Mouse (Mus musculus) induced T-regulatory cell, adult 2 months (primary cell): Measurements from ENCODE around the gene Islr.

Experiments used
- DNase-seq: peaks from one replicate; pipeline ENCODE4 v3.0.0-alpha.2; 2012; ENCODE audit warnings: low read depth

The Islr gene

GRCm38 (mm10) chr9:58150733-58151361, 53.3 kb downstream of the Islr start:
- peak; percentile 21 for DNase-seq

GRCm38 (mm10) chr9:58148806-58149205, 55.3 kb downstream of the Islr start:
- no peak for DNase-seq

DNA sequence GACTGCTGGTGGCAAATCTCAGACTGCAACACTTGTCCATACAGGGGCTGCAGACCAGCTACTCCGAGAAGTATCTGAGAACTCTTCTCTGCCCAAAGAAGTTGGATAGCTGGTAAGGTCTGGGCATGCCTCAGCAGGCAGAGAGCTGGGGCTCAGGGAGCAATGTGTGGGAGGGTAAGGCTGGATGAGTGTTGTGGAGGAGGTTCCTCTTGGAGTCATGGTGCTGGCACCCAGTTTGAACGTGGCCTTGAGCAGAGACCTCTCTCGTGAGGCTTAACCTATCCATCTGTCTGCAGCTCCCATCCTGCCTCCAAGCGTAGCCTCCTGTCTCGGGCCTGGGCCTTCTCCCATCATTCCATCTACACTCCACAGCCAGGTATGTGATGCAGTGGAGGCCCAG, 58.7 kb downstream of the Islr start:
- no peak for DNase-seq

DNA sequence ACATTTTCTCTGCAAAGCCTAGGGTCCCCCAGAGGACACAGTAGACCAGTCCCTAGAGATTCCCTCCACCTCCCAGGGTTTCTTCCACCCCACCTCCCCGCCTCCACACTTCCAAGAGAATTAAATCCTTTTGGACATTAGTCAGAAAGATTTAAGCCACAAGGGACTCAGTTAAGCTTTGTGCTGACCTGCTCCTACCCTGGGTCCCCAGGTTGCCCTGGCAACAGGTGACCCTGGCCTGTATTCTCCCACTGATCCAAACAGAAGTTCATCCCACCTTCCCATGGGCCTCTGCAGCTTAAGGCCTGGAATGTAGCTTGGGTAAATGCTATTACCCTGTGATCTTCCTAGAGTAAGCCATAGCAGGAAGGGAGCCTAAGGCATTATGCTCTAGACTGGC, 59.4 kb downstream of the Islr start:
- no peak for DNase-seq

GRCm38 (mm10) chr9:58143419-58143818, 60.7 kb downstream of the Islr start:
- no peak for DNase-seq

- peak; percentile 65 for DNase-seq
These were observed 64.2 kb downstream of the Islr start for GRCm38 (mm10) chr9:58139947-58140346.

DNA sequence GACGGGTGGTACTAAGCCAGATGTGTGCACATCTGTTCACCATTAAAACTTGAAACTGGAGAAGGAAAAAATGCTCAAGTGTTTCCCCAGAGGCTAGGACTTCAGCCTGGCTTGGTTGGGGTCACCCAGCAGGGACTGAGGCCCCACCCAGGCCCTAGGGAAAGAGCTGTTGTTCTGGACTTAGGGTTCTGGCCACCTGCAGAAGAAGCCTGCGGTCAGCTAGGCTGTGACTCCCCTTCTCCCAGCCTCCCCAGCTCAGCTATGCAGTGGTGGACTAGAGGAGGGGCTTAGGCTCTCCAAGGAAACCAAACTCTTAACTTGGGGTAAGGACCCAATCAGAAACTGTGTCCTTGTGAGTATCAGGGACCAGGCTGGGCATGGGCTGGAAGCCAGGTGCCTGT, 68.2 kb downstream of the Islr start:
- no peak for DNase-seq

DNA sequence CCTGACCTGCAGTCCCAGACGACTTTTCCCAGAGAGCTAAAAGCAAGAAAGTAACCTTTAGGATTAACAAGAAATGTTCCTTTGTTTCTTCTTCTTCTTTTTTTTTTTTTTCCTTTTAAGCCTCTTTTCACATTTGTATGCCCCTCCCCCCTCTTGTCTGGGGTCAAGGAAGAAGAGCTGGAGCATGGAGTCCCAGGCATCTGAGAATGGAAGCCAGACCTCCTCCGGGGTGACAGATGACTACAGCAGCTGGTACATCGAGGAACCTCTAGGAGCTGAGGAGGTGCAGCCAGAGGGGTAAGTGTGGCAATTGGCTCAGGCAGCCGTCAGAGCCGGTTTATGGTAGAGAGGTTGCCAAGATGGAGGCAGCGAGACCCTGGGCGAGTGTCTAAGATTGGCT, 69.2 kb downstream of the Islr start:
- DNase-seq, result no peak

DNA sequence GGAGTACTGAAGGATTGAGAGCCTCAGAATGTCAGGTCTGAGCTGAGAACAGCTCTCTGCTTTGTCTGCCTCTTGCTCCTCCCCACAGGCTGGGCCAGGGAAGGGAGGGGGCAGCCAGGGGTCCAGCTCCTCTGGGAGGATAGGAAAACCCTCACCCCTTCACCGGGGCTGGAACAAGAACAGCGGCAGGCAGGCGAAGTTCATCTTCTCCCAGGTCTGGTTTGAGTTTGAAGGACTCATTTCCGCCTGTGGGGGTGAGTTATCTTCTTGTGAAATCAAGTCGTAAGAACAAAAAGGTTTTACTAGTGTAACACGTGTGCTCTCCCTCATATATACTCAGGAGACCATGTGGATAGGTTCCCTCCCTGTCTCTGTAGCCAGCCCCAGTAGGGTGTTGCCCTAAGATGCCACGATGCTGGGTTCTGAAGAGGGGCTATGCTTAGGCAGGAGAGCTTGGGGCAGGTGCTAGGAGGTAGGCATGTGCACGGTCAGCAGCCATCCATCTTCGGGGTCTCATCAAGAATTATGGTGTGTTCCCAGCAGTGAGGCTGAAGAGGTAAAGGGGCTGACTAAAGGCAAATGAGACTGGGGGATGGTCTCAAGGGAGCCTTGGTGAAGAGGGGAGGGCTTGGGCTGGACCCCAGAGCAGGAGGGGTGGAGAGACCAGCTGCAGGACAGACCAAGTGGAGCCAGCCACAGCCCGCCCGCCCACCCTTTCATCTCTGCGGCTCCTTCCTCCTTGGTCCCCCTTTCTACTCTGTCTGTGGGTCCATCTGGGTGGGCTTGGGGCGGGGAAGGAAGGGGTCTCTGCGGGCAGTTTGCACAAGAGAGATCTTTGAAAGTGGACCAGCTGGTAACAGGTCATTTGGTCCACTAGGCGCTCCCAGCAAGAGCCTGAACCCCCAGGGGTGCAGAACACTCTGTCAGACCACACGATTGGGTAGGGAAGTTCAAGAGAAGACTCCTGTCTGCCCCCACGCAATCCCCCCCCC, 69.9 kb downstream of the Islr start:
- peak; percentile 43 for DNase-seq

GRCm38 (mm10) chr9:58131735-58132134, 72.4 kb downstream of the Islr start:
- no peak for DNase-seq

DNA sequence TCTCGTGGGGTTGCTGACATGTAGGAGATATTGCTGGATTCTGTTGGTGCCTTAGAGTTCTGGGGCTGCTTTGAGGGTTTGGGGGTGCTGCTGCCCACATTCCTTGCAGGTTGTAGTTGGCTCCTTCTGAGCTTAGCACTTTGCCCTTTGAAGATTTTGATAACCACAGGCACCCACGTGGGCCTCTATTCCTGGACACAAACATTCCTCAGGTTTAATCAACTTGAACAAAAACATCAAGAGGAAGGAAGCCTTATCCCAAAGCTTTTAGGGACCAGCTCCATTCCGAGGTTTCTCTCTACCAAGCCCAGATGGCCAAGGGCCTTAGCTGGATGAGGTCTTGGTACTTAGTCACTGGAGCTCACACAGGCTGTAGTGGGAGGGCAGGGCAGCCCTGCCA, 73.2 kb downstream of the Islr start:
- DNase-seq, result no peak

DNA sequence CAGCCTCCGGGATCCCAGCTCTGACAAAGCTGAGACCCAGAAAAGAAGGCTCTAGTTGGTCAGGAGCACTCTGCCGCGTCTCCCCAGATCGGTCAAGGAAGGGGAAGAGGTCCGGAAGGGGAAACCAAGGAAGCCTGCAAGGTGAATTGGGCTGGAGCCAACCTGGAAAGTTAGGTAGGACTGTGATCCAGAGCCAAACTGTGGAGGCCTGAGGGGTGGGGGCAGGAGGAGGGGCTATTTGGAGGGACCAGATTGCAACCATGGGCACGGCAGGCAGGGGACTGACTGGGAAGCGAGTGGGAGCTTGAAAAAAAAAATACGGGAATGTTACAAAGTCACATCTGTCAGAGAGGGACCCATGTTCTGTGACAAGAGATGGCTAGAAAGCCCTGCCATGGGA, 74.6 kb downstream of the Islr start:
- DNase-seq, result no peak

DNA sequence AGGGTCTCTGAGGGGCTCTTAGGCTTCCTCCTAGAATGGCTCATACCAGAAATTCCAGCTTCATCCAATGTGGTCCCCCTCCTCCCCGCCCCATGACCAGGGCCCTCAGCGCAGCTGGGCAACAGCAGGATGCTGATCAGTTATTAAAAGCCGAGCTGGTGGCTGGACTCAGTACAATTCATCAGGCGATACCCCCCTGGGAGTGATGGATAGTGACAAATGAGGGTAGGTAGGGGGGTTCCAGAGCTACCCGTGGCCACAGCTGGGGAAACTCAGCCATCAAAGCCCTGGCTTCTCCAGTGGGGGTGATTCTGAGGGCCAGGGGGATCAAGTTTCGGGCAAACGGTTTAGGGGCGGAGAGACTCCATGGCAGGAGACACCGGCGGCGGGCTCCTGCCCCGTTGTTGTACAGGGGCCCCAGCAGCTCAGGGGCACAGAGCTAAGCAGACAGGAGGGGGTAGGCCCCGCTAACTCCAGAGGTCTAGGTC, 75.1 kb downstream of the Islr start:
- no peak for DNase-seq

DNA sequence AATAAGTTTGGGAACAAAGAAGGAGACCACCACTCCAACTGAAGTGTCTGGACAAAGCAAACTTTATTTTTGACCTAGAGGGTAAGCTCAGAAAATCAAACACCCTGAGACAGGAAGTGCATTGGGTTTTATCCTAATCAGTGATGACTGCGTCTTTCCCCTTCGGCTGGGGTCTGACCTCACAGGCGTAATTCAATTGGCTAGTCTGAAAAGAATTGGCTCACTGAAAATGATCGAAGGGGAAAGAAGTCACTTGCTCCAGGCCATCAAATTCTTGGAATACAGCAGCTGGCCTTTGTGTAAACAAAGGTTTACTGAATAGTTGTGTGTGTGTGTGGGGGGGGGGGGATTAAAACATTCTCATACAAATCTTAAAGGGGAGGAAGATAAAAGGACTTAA, 78.3 kb downstream of the Islr start:
- no peak for DNase-seq

GRCm38 (mm10) chr9:58125085-58125484, 79.0 kb downstream of the Islr start:
- no peak for DNase-seq

GRCm38 (mm10) chr9:58118671-58119070, 85.4 kb downstream of the Islr start, which contains the start of gene Ccdc33:
Ccdc33 (minus strand) TSS chr9:58118823.
- no peak for DNase-seq

DNA sequence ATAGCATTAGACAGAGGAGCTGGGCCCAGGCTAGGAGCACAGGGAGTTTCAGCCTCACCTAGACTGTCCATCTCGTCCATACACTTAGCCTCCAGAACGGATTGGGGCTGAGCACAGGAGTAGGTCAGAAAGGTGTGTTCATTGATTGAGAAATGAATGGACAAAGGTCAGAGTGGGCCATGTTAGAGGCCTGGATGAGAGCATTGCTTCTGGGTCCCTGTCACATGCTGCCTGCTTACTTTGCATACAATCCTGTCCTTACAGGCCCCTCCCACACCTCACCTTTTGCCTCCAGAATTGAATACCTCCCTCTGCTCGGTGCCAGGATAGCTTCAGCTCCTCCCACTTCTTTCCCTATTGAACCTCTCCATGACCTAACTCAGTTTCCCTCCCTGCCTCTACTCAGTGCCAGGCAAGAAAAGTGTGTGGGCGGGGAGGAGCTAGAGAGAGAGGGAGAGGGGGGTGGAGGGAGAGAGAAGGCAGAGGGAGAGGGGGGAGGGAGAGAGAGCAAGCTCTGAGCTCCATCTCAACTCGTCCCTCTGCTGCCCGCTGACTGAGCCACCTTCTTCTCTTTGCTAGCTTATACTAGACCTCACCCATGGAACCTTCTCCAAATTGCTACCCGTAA, 88.0 kb downstream of the Islr start:
- no peak for DNase-seq

DNA sequence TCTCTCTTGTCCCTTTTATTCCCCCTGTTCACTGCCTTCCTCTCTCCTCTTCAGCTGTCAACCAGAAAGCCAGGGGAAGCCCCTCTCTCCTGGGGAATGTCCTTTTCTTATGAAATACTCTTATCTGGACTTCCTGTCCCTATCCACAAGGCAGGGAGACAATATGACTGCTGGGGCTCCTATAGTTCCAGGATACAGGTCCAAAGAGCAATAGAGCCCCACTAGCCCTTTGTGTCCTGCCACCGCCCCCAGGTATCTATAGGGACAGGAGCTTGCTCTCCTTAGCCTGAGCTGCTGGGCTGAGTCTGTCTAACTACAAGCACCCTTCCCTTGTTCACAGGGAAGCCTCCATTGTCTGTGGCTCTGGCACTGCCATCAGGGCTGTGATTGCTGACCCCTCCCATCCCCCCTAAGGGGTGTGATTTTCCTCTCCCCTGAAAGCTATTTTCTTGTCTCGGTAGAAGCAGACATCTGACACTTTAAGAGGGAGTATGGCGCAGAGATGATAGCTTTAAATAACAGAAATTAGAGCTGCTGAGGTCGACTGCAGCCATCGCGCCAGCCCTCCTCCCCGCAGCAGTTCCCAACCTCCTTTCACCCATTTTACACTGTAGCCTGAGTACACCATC, 88.7 kb downstream of the Islr start:
- DNase-seq, result no peak

- DNase-seq, result no peak
These were observed 90.1 kb downstream of the Islr start for GRCm38 (mm10) chr9:58114019-58114418.

DNA sequence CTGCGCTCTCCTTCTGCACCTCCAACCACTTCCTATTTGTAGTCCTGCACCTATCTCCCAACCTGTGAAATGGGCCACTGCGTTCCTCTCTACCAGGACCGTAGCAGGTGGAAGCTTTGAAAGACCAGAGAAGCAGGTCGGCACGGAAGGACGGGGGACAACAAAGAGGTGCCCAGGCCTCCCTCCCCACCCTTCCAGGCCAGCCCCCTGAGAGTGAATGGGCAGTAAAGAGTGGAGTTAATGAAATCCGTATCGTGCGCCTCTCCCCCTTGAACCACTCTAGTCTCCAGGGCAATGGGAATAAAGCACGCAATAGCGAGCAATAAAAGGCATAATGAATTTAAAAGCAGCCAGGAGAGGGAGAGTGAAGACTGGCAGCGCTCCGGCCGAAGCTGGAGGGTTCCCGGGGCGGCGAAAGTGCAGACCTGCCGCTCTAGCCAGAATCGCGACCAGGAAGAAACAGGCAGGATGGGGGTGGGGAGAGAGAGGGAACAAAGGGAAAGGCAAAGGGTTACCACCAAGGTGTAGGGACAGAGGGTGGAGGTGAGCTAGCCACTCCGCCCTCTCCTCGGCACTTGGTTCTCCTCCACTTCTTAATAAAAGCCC, 90.7 kb downstream of the Islr start:
- DNase-seq, result no peak

- no peak for DNase-seq
These were observed 91.2 kb downstream of the Islr start for GRCm38 (mm10) chr9:58112866-58113278.

DNA sequence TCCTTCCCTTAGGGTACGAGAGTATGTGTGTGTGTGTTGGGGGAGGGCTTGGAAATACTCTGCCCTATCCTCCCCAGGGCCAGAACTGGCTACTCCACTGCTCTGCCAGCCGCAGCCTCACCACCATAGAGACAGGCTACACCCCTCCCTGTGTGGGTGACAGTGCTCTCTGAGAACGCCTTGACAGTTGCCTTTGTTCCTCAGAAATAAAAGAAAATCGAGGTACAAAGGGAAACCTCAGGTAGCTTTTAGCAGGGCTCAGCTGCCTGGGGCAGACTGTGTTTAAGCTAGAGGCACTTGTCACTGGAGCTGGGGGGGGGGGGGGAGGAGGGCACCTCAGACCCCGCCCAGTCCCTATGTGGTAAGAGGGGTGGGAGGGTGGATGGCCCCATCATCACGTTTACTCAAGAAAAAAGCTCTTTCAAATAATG, 91.8 kb downstream of the Islr start:
- DNase-seq, result no peak
